Mouse (Mus musculus) kidney, adult 2 months (tissue): ENCODE results near the gene Siah2.

Experiments used
- CTCF ChIP-seq: fragments of 200-500 bp; conservative IDR thresholded peaks from 2 replicates; pipeline ENCODE4 v1.5.1; 2011; ENCODE audit warnings: low read depth, mild to moderate bottlenecking, control low read depth, low read length, moderate library complexity, mixed read lengths; ENCODE audit not compliant: insufficient read depth, insufficient read length
- POLR2A ChIP-seq: fragments of 200-500 bp; IDR thresholded peaks from one replicate; pipeline ENCODE4 v1.6.1; 2011; ENCODE audit warnings: low read depth, low read length, control low read depth

- TF ChIP-seq POLR2A (no peak), CTCF (no peak)
Observed at GRCm38 (mm10) chr3:58631693-58632092, 60.5 kb downstream of the Siah2 start.
